Mouse (Mus musculus): ENCODE results near the gene Dusp19. TPM values are rescaled to one million over a fixed set of nuclear protein-coding genes. Genes with fewer than 3 reads are reported as not detected.
A peak's percentile ranks its signal among the peaks of the same experiment; 100 is the strongest.

Gene Dusp19
- polyA plus RNA-seq, 1 experiment from 2014 or later = 15.6 TPM

DNA sequence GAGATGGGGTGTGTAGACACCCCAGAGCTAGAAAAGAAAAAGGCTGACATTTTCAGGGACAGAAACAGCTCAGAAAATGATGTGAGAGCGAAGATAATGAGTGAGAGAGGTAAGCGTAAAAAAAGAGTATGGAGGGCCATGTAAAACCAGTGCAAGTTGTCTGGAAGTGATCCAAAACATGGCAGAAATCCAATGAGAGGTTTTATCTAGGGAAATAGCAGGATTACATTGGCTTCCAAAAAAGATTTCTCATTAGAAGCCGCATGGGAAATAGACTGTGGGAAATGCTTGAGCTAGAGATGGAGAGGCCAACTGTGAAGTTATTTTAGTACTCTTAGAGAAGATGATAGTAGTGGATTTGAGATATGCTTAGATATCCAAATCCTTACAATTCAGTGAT, 5.1 kb downstream of the Dusp19 start:
- Histone ChIP-seq H3K9me3 (ENCODE audit: control insufficient read depth, low read length) (no peaks in the 10 kb centered on the region), H3K27me3 (ENCODE audit: control insufficient read depth, insufficient read depth, low read depth, low read length) (no peaks in the 10 kb centered on the region), H3K9ac (ENCODE audit: low read length) (no peak overlapping the region), H3K36me3 (ENCODE audit: control insufficient read depth, insufficient read depth, low read length) (peaks cover 5% of the 10 kb centered on the region; the same call in 1 of the 2 replicates), H3K4me1 (replicated peaks; ENCODE audit: control insufficient read depth, insufficient read depth, low read length) (peaks cover 5% of the 10 kb centered on the region; the same call in 1 of the 2 replicates), H3K4me2 (ENCODE audit: low read depth, low read length) (no peak overlapping the region), H3K27ac (ENCODE audit: low read length) (no peak overlapping the region), H3K4me3 (ENCODE audit: low read length) (no peak overlapping the region)
- 73% methylated on average over 3 of the region's 3 CpGs for WGBS
- no peak for ATAC-seq (ENCODE audit: low read depth)

- Histone ChIP-seq H3K4me3 (ENCODE audit: low read length) (no peak overlapping the region), H3K27me3 (ENCODE audit: control insufficient read depth, insufficient read depth, low read depth, low read length) (no peaks in the 10 kb centered on the region), H3K27ac (ENCODE audit: low read length) (no peak overlapping the region), H3K9ac (ENCODE audit: low read length) (no peak overlapping the region), H3K9me3 (ENCODE audit: control insufficient read depth, low read length) (no peaks in the 10 kb centered on the region), H3K4me2 (ENCODE audit: low read depth, low read length) (no peak overlapping the region), H3K4me1 (replicated peaks; ENCODE audit: control insufficient read depth, insufficient read depth, low read length) (no peaks in the 10 kb centered on the region), H3K36me3 (ENCODE audit: control insufficient read depth, insufficient read depth, low read length) (peaks cover 5% of the 10 kb centered on the region; the same call in 1 of the 2 replicates)
- ATAC-seq (ENCODE audit: low read depth) = no peak
- WGBS = 94% methylated on average over 4 of the region's 4 CpGs
These were observed 7.7 kb downstream of the Dusp19 start for GRCm38 (mm10) chr2:80624523-80624922.

DNA sequence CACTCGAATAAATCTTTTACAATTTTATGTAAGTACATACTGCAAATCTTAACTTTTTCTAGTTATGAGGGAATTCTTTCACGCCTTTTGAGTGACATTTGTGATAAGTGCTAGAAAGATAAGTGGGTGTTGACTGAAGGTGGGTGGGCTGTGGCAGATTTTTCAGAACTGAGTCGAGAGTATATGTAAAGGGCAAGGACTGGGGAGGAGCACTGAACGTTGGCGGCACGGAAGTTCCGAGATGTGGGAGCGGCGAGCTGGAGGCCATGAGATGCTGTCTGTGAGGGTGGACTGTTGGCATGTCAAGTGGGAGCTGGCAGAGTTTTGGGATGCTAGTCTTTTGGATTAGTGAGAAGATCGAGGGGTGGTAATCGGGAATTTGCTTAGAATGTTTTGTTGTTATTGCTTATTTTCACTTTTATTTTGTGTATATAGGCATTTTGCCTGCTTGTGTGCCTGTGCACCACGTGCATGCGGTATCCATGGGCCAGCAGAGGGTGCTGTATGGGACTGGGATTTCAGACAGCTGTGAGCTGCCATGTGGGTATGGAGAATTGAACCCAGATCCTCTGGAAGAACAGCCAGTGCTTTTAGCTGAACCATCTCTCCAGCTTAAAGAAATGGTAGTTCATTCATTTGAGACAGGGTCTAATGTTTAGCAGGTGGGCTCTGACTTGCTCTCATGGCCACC, 15.6 kb downstream of the Dusp19 start:
- 0 out of 2 replicates have a peak, but pooled peaks cover 3% of the 10 kb centered on the region for H3K36me3 ChIP-seq (ENCODE audit: control insufficient read depth, insufficient read depth, low read length)

DNA sequence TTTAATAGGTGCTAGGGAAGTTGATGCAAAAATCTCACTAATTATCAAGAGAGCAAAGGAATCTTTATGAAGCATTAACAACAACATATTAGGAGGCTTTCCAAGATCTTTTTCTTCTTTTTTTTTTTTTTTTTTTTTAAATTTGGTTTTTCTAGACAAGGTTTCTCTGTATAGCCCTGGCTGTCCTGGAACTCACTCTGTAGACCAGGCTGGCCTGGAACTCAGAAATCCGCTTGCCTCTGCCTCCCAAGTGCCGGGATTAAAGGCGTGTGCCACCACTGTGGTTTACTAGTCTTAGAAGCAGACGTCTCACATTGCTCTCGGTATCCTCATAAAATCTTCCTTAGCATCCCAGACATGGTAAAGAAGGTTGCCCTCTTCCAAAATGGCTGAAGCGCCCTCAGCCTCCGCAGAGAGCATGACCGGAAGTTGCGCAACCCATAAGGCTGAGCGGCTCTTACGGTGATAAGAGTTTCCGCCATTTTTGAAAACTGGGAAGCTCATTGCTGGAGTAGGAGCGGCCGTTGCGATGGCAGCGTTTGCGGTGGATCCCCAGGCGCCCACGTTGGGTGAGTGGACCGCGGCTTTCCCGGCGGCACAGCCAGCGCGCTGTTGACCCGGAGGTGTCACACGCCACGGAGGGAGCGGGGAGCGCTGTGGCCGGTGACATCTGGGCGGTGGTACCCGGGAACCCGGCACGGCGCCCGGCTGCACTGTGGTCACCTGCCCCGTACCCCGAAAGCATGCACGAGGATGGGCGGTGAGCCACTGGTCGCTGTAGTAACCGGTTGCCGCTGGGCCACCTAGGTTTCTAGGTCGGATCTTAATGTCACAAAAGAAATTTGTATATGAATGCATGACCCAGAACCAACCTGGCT, 21.8 kb downstream of the Dusp19 start:
- H3K9ac ChIP-seq (ENCODE audit: low read length) = peak overlapping the region; percentile 71
- peaks cover 5% of the 10 kb centered on the region for H3K4me1 ChIP-seq (replicated peaks; ENCODE audit: control insufficient read depth, insufficient read depth, low read length)
- peak; percentile 98 for ATAC-seq (ENCODE audit: low read depth)
- no peaks in the 10 kb centered on the region for H3K9me3 ChIP-seq (ENCODE audit: control insufficient read depth, low read length)
- H3K27ac ChIP-seq (ENCODE audit: low read length) = no peak overlapping the region; the same call in 1 of the 2 replicates
- no peaks in the 10 kb centered on the region for H3K27me3 ChIP-seq (ENCODE audit: control insufficient read depth, insufficient read depth, low read depth, low read length)
- peaks cover 7% of the 10 kb centered on the region for H3K36me3 ChIP-seq (ENCODE audit: control insufficient read depth, insufficient read depth, low read length)
- H3K4me3 ChIP-seq (ENCODE audit: low read length) = peak overlapping the region; percentile 63
- under 1% methylated on average over 45 of the region's 45 CpGs for WGBS
- H3K4me2 ChIP-seq (ENCODE audit: low read depth, low read length) = peak overlapping the region; percentile 74

More for the DNA sequence above, 15.6 kb downstream of the Dusp19 start:
- H3K9ac ChIP-seq (ENCODE audit: low read length) = no peak overlapping the region
- no peak overlapping the region for H3K27ac ChIP-seq (ENCODE audit: low read length)
- H3K4me3 ChIP-seq (ENCODE audit: low read length) = no peak overlapping the region
- no peak overlapping the region for H3K4me2 ChIP-seq (ENCODE audit: low read depth, low read length)
- H3K9me3 ChIP-seq (ENCODE audit: control insufficient read depth, low read length) = no peaks in the 10 kb centered on the region
- no peaks in the 10 kb centered on the region for H3K27me3 ChIP-seq (ENCODE audit: control insufficient read depth, insufficient read depth, low read depth, low read length)
- WGBS = 72% methylated on average over 13 of the region's 13 CpGs
- H3K4me1 ChIP-seq (replicated peaks; ENCODE audit: control insufficient read depth, insufficient read depth, low read length) = no peaks in the 10 kb centered on the region
- ATAC-seq (ENCODE audit: low read depth) = peak; percentile 76

DNA sequence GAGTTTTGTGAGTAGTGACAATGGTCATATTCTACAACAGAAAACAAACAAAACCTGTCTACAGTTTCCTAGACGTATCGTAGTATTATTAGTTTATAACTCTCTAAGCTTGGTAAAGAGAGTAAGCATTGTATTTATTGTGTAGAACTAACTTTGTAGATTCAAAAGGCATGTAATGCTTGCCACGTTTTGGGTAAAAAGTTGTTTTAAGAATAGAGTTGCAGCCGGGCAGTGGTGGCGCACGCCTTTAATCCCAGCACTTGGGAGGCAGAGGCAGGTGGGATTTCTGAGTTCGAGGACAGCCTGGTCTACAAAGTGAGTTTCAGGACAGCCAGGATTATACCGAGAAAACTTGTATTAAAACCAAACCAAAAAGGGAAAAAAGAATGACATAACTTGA, 22.6 kb downstream of the Dusp19 start:
- H3K9ac ChIP-seq (ENCODE audit: low read length) = peak overlapping the region; percentile 71
- peaks cover 5% of the 10 kb centered on the region for H3K4me1 ChIP-seq (replicated peaks; ENCODE audit: control insufficient read depth, insufficient read depth, low read length)
- 10% methylated on average over 8 of the region's 8 CpGs for WGBS
- H3K4me3 ChIP-seq (ENCODE audit: low read length) = peak overlapping the region; percentile 63
- H3K27me3 ChIP-seq (ENCODE audit: control insufficient read depth, insufficient read depth, low read depth, low read length) = no peaks in the 10 kb centered on the region
- peak overlapping the region; percentile 74 for H3K4me2 ChIP-seq (ENCODE audit: low read depth, low read length)
- H3K9me3 ChIP-seq (ENCODE audit: control insufficient read depth, low read length) = no peaks in the 10 kb centered on the region
- ATAC-seq (ENCODE audit: low read depth) = no peak
- H3K36me3 ChIP-seq (ENCODE audit: control insufficient read depth, insufficient read depth, low read length) = peaks cover 12% of the 10 kb centered on the region
- no peak overlapping the region for H3K27ac ChIP-seq (ENCODE audit: low read length)

GRCm38 (mm10) chr2:80639864-80640263, 23.0 kb downstream of the Dusp19 start:
- Histone ChIP-seq H3K4me3 (ENCODE audit: low read length) (peak overlapping the region; percentile 16; the same call in 1 of the 2 replicates), H3K27me3 (ENCODE audit: control insufficient read depth, insufficient read depth, low read depth, low read length) (no peaks in the 10 kb centered on the region), H3K4me2 (ENCODE audit: low read depth, low read length) (peak overlapping the region; percentile 74), H3K9ac (ENCODE audit: low read length) (no peak overlapping the region), H3K9me3 (ENCODE audit: control insufficient read depth, low read length) (no peaks in the 10 kb centered on the region), H3K36me3 (ENCODE audit: control insufficient read depth, insufficient read depth, low read length) (peaks cover 13% of the 10 kb centered on the region), H3K4me1 (replicated peaks; ENCODE audit: control insufficient read depth, insufficient read depth, low read length) (peaks cover 5% of the 10 kb centered on the region), H3K27ac (ENCODE audit: low read length) (no peak overlapping the region)
- 34% methylated on average over 3 of the region's 3 CpGs for WGBS
- ATAC-seq (ENCODE audit: low read depth) = no peak

- Histone ChIP-seq H3K27ac (ENCODE audit: low read length) (no peak overlapping the region), H3K9me3 (ENCODE audit: control insufficient read depth, low read length) (no peaks in the 10 kb centered on the region), H3K36me3 (ENCODE audit: control insufficient read depth, insufficient read depth, low read length) (peaks cover 8% of the 10 kb centered on the region), H3K27me3 (ENCODE audit: control insufficient read depth, insufficient read depth, low read depth, low read length) (no peaks in the 10 kb centered on the region), H3K4me2 (ENCODE audit: low read depth, low read length) (no peak overlapping the region), H3K9ac (ENCODE audit: low read length) (no peak overlapping the region), H3K4me3 (ENCODE audit: low read length) (no peak overlapping the region), H3K4me1 (replicated peaks; ENCODE audit: control insufficient read depth, insufficient read depth, low read length) (no peaks in the 10 kb centered on the region)
- no peak for ATAC-seq (ENCODE audit: low read depth)
These were observed 44.6 kb downstream of the Dusp19 start for GRCm38 (mm10) chr2:80661414-80661813.

DNA sequence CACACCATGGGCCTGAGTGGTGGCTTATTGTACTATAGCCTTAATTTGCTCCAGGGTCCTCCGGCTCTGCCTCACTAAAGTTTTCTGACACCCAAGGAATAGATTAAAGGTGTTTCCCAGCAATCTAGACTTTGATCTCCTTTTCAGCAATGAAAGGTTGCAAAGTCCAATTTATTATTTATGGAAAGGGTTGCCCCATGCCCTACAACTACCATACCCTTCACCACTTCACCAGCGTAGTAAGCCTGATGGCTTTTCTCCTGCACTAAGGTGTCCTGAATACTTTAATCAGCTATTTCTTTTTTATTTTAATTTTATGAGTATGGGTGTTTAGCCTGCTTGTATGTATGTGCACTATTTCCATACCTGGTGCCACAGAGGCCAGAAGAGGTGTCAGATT, 45.8 kb downstream of the Dusp19 start:
- 97% methylated on average over 2 of the region's 2 CpGs for WGBS
- no peak overlapping the region for H3K27ac ChIP-seq (ENCODE audit: low read length)
- no peaks in the 10 kb centered on the region for H3K9me3 ChIP-seq (ENCODE audit: control insufficient read depth, low read length)
- no peak overlapping the region for H3K4me2 ChIP-seq (ENCODE audit: low read depth, low read length)
- H3K4me3 ChIP-seq (ENCODE audit: low read length) = no peak overlapping the region
- H3K9ac ChIP-seq (ENCODE audit: low read length) = no peak overlapping the region
- no peaks in the 10 kb centered on the region for H3K4me1 ChIP-seq (replicated peaks; ENCODE audit: control insufficient read depth, insufficient read depth, low read length)
- peaks cover 4% of the 10 kb centered on the region; the same call in 1 of the 2 replicates for H3K36me3 ChIP-seq (ENCODE audit: control insufficient read depth, insufficient read depth, low read length)
- no peaks in the 10 kb centered on the region for H3K27me3 ChIP-seq (ENCODE audit: control insufficient read depth, insufficient read depth, low read depth, low read length)
- no peak for ATAC-seq (ENCODE audit: low read depth)

- whole genome bisulfite sequencing = 86% methylated on average over 5 of the region's 5 CpGs
- ATAC-seq (ENCODE audit: low read depth) = no peak
- no peaks in the 10 kb centered on the region for H3K9me3 ChIP-seq (ENCODE audit: control insufficient read depth, low read length)
These were observed 50.6 kb downstream of the Dusp19 start for GRCm38 (mm10) chr2:80667396-80667964.

More at GRCm38 (mm10) chr2:80667396-80667964, 50.6 kb downstream of the Dusp19 start:
- peaks cover under 1% of the 10 kb centered on the region; the same call in 1 of the 2 replicates for H3K36me3 ChIP-seq (ENCODE audit: control insufficient read depth, insufficient read depth, low read length)
- no peak overlapping the region for H3K4me2 ChIP-seq (ENCODE audit: low read depth, low read length)
- H3K9ac ChIP-seq (ENCODE audit: low read length) = no peak overlapping the region
- H3K27ac ChIP-seq (ENCODE audit: low read length) = no peak overlapping the region
- H3K4me3 ChIP-seq (ENCODE audit: low read length) = no peak overlapping the region
- no peaks in the 10 kb centered on the region for H3K4me1 ChIP-seq (replicated peaks; ENCODE audit: control insufficient read depth, insufficient read depth, low read length)
- no peaks in the 10 kb centered on the region for H3K27me3 ChIP-seq (ENCODE audit: control insufficient read depth, insufficient read depth, low read depth, low read length)

Measured in lung, embryonic 16.5 days (tissue).